Mouse (Mus musculus) heart, embryonic 10.5 days (tissue): ENCODE measurements at regions not wholly inside any gene's neighbourhood (a gene's known extent, or its start where the extent isn't known, plus 50 kb on each side); places are given as distances from the start of the nearest gene placed in this dataset.
"Not testable (repeated sequence)": the region's sequence is repeated elsewhere in the genome, so short reads cannot be mapped to it uniquely, and the experiment has no call there.

ENCODE experiments used
- DNase-seq: peaks from one replicate; pipeline ENCODE4 v3.0.0-alpha.2; 2017; ENCODE audit warnings: low spot score
- H3K27ac ChIP-seq: fragments of 300-500 bp; sonication (generic); 2 replicates; pipeline ENCODE4 v1.5.1; 2016; ENCODE audit warnings: mild to moderate bottlenecking
- H3K27me3 ChIP-seq: fragments of 300-500 bp; sonication (generic); 2 replicates; pipeline ENCODE4 v1.6.1; 2016; ENCODE audit warnings: mild to moderate bottlenecking; ENCODE audit not compliant: poor library complexity, insufficient read depth, severe bottlenecking
- H3K36me3 ChIP-seq: fragments of 300-500 bp; sonication (generic); 2 replicates; pipeline ENCODE4 v1.6.1; 2016; ENCODE audit warnings: mild to moderate bottlenecking, moderate library complexity
- H3K4me1 ChIP-seq: fragments of 300-500 bp; sonication (generic); 2 replicates; pipeline ENCODE4 v1.6.1; 2016; ENCODE audit warnings: mild to moderate bottlenecking
- H3K4me3 ChIP-seq: fragments of 300-500 bp; sonication (generic); 2 replicates; pipeline ENCODE4 v1.5.1; 2016; ENCODE audit warnings: mild to moderate bottlenecking, moderate library complexity
- H3K9me3 ChIP-seq: fragments of 300-500 bp; sonication (generic); 2 replicates; pipeline ENCODE4 v1.6.1; 2016; ENCODE audit warnings: mild to moderate bottlenecking, moderate library complexity
- WGBS: fragments of 180-500 bp; shearing (Covaris S2); methylation state at CpG from one replicate; pipeline ENCODE4 v1.1.7; 2016; 5-methylcytosine and 5-hydroxymethylcytosine counted together

- 84% methylated on average over 11 of the region's 11 CpGs for WGBS
- Histone ChIP-seq H3K36me3 (no peaks in the 10 kb centered on the region), H3K9me3 (no peaks in the 10 kb centered on the region), H3K4me1 (no peaks in the 10 kb centered on the region), H3K27me3 (no peaks in the 10 kb centered on the region), H3K4me3 (no peak overlapping the region), H3K27ac (no peak overlapping the region)
- no peak for DNase-seq
Measured at GRCm38 (mm10) chr6:5663433-5664175, 61.8 kb upstream of the Dync1i1 start.

- no peak overlapping the region for H3K27ac ChIP-seq
- 22% methylated on average over 9 of the region's 9 CpGs for WGBS
- no peak overlapping the region for H3K4me3 ChIP-seq
- no peaks in the 10 kb centered on the region for H3K36me3 ChIP-seq
- peak; percentile 83 for DNase-seq
- H3K4me1 ChIP-seq = no peaks in the 10 kb centered on the region
- H3K9me3 ChIP-seq = no peaks in the 10 kb centered on the region
- H3K27me3 ChIP-seq = no peaks in the 10 kb centered on the region
Measured at GRCm38 (mm10) chr6:5645150-5645732, 80.2 kb upstream of the Dync1i1 start.

GRCm38 (mm10) chr6:5634222-5634621 lies 91.2 kb upstream of the Dync1i1 start:
- WGBS = 84% methylated on average over 9 of the region's 9 CpGs
- peak; percentile 42 for DNase-seq

GRCm38 (mm10) chr6:5633036-5633708 lies 92.3 kb upstream of the Dync1i1 start:
- peak; percentile 84 for DNase-seq
- Histone ChIP-seq H3K27ac (no peak overlapping the region), H3K4me3 (no peak overlapping the region), H3K4me1 (no peaks in the 10 kb centered on the region), H3K9me3 (no peaks in the 10 kb centered on the region), H3K36me3 (no peaks in the 10 kb centered on the region), H3K27me3 (no peaks in the 10 kb centered on the region)
- WGBS = 25% methylated on average over 10 of the region's 10 CpGs

More at GRCm38 (mm10) chr6:5634222-5634621, 91.2 kb upstream of the Dync1i1 start:
- H3K9me3 ChIP-seq = no peaks in the 10 kb centered on the region
- H3K4me3 ChIP-seq = no peak overlapping the region
- no peaks in the 10 kb centered on the region for H3K36me3 ChIP-seq
- no peaks in the 10 kb centered on the region for H3K4me1 ChIP-seq
- no peaks in the 10 kb centered on the region for H3K27me3 ChIP-seq
- H3K27ac ChIP-seq = no peak overlapping the region

DNA sequence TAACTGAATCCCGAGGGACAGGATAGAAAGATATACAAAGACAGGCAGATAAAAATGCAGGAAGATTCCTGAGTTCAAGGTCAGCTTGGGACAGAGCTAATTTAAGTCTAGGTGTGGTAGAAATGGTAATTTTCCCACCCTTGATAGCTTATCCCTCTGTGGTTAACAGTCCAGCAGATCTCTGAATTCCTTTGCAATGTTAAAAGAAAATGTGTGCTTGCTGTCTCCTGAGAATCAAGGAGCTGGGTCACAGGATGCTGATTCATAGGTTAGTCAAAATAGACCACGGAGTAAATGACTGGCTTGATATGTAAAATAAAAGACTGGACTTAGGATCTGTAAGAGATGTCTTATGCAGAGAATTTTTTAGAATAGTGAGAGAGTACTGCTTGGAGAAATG lies 101.4 kb upstream of the Dync1i1 start:
- H3K27me3 ChIP-seq = no peaks in the 10 kb centered on the region
- H3K36me3 ChIP-seq = no peaks in the 10 kb centered on the region
- no peaks in the 10 kb centered on the region for H3K4me1 ChIP-seq
- 63% methylated on average over 2 of the region's 2 CpGs for WGBS
- H3K27ac ChIP-seq = no peak overlapping the region
- H3K4me3 ChIP-seq = no peak overlapping the region
- peak; percentile 19 for DNase-seq
- no peaks in the 10 kb centered on the region for H3K9me3 ChIP-seq

- H3K36me3 ChIP-seq = no peaks in the 10 kb centered on the region
- 77% methylated on average over 3 of the region's 3 CpGs for WGBS
- no peak overlapping the region for H3K27ac ChIP-seq
Measured at GRCm38 (mm10) chr6:5621582-5621981, 103.9 kb upstream of the Dync1i1 start.

GRCm38 (mm10) chr6:5594011-5594410 lies 97.9 kb upstream of the Pdk4 start:
- 28% methylated on average over 6 of the region's 6 CpGs for WGBS
- no peak overlapping the region for H3K4me3 ChIP-seq
- H3K27ac ChIP-seq = no peak overlapping the region
- no peaks in the 10 kb centered on the region for H3K36me3 ChIP-seq
- no peaks in the 10 kb centered on the region for H3K27me3 ChIP-seq
- H3K4me1 ChIP-seq = peaks cover 10% of the 10 kb centered on the region; the same call in 1 of the 2 replicates
- no peak for DNase-seq
- no peaks in the 10 kb centered on the region for H3K9me3 ChIP-seq

More at GRCm38 (mm10) chr6:5621582-5621981, 103.9 kb upstream of the Dync1i1 start:
- no peak overlapping the region for H3K4me3 ChIP-seq
- H3K4me1 ChIP-seq = no peaks in the 10 kb centered on the region
- no peaks in the 10 kb centered on the region for H3K9me3 ChIP-seq
- DNase-seq = no peak
- no peaks in the 10 kb centered on the region for H3K27me3 ChIP-seq

GRCm38 (mm10) chr6:5589635-5590034 lies 93.5 kb upstream of the Pdk4 start:
- 7% methylated on average over 10 of the region's 10 CpGs for WGBS
- no peak overlapping the region for H3K4me3 ChIP-seq

GRCm38 (mm10) chr6:5582923-5583525 lies 86.9 kb upstream of the Pdk4 start:
- Histone ChIP-seq H3K9me3 (no peaks in the 10 kb centered on the region), H3K4me3 (no peak overlapping the region), H3K27me3 (no peaks in the 10 kb centered on the region), H3K4me1 (no peaks in the 10 kb centered on the region), H3K36me3 (no peaks in the 10 kb centered on the region), H3K27ac (no peak overlapping the region)
- 70% methylated on average over 2 of the region's 2 CpGs for WGBS
- no peak for DNase-seq

More at GRCm38 (mm10) chr6:5589635-5590034, 93.5 kb upstream of the Pdk4 start:
- Histone ChIP-seq H3K27me3 (no peaks in the 10 kb centered on the region), H3K27ac (no peak overlapping the region), H3K9me3 (no peaks in the 10 kb centered on the region), H3K36me3 (no peaks in the 10 kb centered on the region), H3K4me1 (peaks cover 10% of the 10 kb centered on the region; the same call in 1 of the 2 replicates)
- peak; percentile 79 for DNase-seq

- not testable (repeated sequence) for H3K27me3 ChIP-seq, H3K4me1 ChIP-seq, H3K36me3 ChIP-seq, H3K9me3 ChIP-seq, DNase-seq, H3K27ac ChIP-seq, H3K4me3 ChIP-seq
- 81% methylated on average over 2 of the region's 2 CpGs for WGBS
Measured at GRCm38 (mm10) chr6:5576891-5577290, 80.8 kb upstream of the Pdk4 start.

DNA sequence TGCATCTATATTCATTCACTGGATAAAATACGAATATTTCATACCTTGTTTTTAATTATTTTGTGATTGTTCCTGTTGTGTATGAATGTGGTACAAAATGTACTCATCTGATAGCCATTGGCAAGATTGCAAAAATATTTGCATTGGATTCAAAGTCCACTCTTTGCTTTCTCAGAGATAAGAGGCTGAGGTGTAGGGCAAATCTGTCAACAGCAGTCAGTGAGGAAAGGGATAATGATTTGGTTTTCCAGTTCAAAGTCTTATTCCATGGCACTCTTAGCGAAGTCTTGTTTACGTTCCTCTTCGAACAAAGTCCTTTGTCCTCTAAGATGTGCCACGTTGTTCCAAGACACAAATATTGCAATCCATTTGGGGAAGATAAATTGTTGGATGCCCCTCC lies 70.5 kb upstream of the Pdk4 start:
- no peaks in the 10 kb centered on the region for H3K27me3 ChIP-seq
- no peak overlapping the region for H3K27ac ChIP-seq
- DNase-seq = no peak
- H3K9me3 ChIP-seq = no peaks in the 10 kb centered on the region
- no peak overlapping the region for H3K4me3 ChIP-seq
- 34% methylated on average over 5 of the region's 5 CpGs for WGBS
- peaks cover 7% of the 10 kb centered on the region for H3K4me1 ChIP-seq
- H3K36me3 ChIP-seq = no peaks in the 10 kb centered on the region

DNA sequence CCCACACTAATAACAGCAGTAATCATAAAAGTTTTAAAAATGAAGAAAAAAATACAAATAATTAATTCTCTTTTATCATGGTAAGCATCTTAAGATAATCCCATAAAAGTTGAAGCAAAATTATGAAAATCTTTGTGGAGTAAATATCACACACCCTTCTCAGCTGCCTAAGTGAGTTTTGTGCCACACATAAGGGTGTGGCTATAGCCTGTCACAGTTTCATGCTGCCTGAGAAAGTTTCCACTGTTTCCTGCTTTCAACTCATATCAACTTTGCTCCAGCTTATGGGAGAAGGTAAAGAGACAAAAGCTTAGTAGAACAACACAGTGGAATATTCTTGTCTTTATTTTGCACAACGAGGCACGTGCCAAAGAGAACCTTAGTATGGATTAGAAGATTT lies 68.9 kb upstream of the Pdk4 start:
- no peaks in the 10 kb centered on the region for H3K36me3 ChIP-seq
- no peak overlapping the region for H3K4me3 ChIP-seq
- 64% methylated on average over 2 of the region's 2 CpGs for WGBS
- H3K27ac ChIP-seq = no peak overlapping the region
- no peaks in the 10 kb centered on the region for H3K9me3 ChIP-seq
- H3K4me1 ChIP-seq = peaks cover 7% of the 10 kb centered on the region
- no peak for DNase-seq
- no peaks in the 10 kb centered on the region for H3K27me3 ChIP-seq
